Mouse (Mus musculus) CH12F3 (cell line): Measurements from ENCODE around the gene Hmgcs2.

Source experiments
- in situ Hi-C: fragments of 300-500 bp; cut with MboI; formaldehyde crosslinking; loops from 2 replicates; pipeline ENCODE4 v1.14.3; 2020; ENCODE audit warnings: low sequenced_read_pairs

The Hmgcs2 gene

DNA sequence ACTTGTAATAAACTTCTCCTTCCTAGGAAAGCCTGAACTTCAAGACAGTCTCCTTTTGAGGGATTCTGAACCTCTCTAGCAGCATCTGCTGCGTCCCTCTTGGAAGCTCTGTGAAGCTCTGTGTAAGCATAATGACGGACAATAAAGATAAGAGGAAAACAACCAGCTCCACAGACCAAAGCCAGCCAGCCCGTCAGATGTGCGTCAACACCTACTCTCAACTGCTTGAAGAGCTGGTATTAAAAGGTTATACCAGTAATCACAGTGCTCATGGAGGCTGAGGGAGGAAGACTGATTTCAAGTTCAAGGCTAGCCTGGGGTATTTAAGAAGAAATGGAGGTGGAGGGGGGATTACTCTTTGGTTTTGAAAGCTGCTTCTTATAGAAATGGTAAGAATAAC, 553 bp upstream of the Hmgcs2 start:
- in situ Hi-C loops, result no loop called here

DNA sequence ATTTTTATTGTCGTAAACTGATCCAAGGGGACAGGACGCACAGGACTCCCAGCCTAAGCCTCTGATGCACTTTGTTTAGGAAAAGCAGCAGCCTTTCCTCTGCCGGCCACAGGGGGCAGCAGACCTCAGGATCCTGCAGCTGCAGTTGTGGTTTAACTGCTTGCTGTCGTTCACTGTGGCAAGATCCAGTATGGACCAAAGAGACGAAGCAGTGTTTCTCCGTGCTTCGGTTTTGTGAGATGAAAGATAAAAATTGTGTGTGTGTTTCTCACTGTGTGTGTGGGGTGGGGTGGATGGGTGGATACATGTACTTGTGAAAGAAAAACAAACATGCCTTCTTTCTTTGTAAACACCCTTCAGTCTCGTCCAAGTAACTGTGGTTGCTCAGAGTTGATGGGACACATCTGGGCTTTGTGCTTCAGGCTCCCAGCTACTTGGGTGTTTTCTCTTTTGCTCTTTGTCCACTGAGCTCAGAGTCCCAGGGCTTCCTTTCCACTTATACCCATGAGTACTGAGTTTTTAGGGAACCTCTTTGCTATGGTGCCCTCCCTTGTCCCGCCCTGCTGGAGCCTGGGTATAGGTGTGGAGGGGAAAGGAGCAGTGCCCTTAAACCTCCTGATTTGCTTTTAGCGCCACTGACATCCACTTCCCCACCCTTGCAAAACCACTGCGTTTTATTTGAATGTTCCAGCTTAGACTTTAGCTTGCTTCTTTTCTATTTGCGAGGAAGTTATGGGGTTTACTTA, 871 bp downstream of the Hmgcs2 start:
- in situ Hi-C loops, result no loop called here

DNA sequence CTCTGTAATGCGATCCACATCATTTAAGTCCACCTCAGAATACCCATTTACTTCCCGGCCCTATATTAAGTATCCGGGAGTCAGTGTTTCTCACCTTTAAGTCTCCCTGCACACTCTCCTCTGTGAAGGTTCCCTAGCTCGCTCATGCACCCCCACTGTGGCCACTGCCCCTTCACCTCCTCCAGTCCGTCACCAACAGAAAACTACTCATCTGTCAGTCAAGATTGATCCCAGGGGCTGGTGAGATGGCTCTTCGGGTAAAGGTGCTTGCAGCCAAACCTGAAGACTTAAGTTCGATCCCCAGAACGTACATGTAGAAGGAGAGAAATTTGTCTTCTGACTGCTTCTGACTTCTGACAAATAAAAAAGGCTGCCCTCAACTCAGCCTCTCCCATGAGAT, 2.2 kb downstream of the Hmgcs2 start:
- in situ Hi-C loops, result no loop called here

DNA sequence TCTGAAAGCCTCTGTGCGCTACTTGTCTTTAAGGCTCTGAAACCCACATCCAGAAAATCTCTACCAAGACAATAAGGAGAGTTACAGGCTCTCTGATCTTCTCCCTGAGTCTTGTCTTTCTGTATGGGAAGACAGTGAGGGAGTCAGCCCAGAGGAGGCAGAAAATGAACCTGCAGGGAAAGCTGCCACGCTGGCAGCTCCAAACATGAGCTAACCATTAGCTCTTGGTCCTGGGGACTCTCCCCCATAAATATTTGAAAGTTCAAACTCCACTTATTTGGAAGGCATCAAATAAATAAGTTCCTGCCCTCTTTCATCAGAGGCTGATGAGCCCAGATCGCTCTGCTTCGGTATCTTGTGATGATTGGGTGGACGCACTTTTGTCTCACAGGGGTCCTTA, 3.0 kb downstream of the Hmgcs2 start:
- in situ Hi-C loops, result no loop called here

DNA sequence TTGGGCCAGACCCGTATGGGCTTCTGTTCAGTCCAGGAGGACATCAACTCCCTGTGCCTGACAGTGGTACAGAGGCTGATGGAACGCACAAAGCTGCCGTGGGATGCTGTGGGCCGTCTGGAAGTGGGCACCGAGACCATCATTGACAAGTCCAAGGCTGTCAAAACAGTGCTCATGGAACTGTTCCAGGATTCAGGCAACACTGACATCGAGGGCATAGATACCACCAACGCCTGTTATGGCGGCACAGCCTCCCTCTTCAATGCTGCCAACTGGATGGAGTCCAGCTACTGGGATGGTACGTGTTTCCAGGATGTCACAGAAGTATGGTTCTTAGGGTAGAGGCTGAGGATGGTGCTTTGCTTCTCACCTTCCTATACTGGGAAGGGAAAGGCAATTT, 10.8 kb downstream of the Hmgcs2 start:
- in situ Hi-C loops, result no loop called here

DNA sequence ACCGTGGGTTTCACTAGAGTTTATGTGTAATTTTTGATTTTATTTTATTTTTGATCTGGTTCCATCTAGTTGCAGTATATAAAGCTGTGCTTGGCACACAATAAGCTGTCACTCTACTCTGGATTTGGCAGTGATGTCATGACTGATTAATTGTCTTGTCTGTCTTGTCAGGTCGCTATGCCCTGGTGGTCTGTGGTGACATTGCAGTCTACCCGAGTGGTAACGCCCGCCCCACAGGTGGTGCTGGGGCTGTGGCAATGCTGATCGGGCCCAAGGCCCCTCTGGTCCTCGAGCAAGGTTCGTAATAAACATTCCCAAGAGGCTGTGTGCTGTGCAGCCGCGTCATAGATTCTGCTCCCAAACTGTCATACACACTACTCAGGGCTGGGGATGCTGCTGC, 15.7 kb downstream of the Hmgcs2 start:
- in situ Hi-C loops, result no loop called here

DNA sequence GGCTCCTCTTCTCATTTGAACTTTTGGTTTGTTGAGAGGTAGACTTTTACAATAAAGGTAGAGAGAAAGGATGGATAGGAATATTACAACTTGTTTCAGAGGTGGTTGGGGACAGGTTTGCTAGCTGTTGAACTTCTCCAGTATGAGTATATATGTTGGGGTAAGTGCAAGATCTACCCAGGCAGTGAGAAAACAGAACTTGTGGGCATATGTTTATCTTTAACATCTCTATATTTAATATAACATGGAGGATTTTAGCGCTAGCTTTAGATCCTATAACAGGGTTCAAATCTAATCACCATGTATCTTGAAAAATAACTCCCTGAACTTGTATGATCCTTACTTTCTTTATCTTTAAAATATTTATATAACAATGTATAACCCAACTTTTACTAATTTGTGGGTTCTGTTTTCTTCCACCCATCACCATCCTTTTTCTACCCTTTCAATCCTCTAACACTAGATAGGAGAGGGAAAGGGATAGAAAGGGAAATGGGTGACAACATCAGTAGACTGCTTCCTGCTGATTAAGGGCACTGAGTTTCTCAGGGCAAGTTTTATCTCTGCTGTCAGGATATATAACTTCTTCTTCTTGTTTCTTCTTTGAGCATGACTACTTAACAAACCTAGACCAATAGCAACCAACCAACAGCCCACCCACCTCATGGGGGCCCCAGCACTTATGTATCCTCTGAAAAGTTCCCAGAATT, 19.3 kb downstream of the Hmgcs2 start:
- in situ Hi-C loops, result loop anchor here (25.0 kb wide), 1 partner anchor 362 kb away; no protein-coding TSS in a partner anchor

DNA sequence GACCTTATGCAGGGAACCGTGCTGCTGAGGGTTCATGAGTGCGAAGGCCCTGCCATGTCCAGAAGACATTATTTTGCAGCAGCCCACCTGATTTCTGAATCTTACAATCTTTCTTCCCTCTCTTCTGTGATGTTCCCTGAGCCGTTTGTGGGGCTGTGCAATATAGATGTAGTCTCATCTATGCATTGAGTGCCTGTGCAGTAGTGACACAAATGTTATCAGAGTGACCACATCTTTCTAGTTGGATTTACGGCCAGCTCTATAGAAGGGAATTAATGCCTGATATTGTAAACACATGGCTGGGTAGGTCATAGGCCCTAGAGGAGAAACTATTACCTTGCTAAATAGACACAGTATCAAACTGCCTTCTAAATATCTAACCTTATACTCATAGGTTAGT, 20.0 kb downstream of the Hmgcs2 start:
- in situ Hi-C loops, result loop anchor here (25.0 kb wide), 1 partner anchor 363 kb away; no protein-coding TSS in a partner anchor

DNA sequence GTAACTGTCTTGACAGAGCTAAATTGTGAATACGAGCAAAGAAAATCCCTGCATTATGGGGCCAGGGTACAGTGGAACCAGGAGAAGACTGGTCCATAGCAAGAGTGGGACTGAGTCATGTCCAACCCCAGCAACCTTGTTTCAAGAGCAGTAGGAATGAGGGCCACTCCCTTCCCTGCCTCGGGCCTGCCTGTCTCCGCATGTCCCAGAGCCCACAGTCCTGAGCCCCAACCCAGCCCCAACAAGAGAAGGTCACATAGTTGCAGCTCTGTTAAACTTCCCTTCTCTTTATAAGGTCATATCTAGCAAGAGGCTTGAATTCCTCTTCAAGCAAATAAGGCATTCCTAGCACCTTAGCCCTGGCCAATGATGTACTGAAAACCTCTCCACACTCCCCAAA, 21.5 kb downstream of the Hmgcs2 start:
- in situ Hi-C loops, result loop anchor here (25.0 kb wide), 1 partner anchor 364 kb away; no protein-coding TSS in a partner anchor

DNA sequence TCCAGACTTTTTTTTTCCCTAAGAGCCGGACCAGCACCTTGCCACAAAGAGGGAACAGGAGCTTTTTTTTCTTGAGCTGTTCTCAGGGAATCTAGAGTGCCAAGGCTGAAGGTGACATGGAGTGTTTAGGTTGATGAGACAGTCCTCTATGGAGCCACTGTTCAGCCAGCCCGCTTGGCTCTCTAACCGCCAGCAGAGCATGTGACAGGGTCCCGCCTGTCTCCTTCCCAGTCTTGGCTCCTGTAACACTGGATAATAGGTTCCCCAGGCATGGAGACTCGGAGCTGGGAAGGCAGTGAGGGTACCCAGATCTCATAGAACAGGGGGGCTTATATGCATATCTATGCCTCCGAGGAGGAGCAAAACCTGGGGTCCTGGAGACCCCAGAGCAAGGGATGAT, 28.4 kb downstream of the Hmgcs2 start:
- in situ Hi-C loops, result loop anchor here (25.0 kb wide), 1 partner anchor 371 kb away; no protein-coding TSS in a partner anchor

DNA sequence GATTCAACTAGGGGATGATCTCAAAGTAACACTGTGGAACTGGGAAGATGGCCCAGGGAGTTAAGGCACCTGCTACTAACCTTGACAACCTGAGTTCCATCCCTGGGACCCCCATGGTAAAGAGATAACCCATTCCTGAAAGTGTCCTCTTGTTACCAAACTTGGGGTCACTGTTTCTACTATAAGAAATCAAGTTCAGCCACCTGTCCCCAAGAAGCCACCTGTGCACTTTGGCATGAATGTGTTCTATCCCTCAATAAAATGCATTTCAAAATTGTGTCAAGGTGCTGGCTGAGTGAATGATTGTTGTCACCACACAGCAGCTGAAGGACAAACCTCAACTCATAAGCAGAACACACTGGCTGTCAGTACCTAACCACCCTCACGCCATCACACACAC, 30.2 kb downstream of the Hmgcs2 start:
- in situ Hi-C loops, result loop anchor here (25.0 kb wide), 1 partner anchor 373 kb away; no protein-coding TSS in a partner anchor

DNA sequence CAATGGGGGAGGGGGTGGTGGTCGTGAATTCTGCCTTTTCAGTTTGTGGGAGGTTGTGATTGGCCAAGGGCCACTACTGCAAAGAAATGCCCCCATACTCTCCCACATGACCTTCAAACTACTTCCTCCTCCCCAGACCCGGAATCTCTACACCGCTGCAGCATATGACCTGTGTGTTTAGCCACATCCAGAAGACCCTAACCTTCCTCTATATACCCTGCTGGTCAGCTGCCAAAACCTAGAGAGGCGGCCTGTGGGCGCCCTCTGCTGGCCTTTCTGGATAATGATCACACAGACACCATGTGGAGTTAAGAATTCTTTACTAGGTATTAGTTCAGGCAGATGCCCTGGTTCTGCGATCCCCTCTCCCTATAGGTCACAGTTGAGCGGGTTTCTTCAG, 32.6 kb downstream of the Hmgcs2 start:
- in situ Hi-C loops, result loop anchor here (25.0 kb wide), 1 partner anchor 376 kb away; no protein-coding TSS in a partner anchor

DNA sequence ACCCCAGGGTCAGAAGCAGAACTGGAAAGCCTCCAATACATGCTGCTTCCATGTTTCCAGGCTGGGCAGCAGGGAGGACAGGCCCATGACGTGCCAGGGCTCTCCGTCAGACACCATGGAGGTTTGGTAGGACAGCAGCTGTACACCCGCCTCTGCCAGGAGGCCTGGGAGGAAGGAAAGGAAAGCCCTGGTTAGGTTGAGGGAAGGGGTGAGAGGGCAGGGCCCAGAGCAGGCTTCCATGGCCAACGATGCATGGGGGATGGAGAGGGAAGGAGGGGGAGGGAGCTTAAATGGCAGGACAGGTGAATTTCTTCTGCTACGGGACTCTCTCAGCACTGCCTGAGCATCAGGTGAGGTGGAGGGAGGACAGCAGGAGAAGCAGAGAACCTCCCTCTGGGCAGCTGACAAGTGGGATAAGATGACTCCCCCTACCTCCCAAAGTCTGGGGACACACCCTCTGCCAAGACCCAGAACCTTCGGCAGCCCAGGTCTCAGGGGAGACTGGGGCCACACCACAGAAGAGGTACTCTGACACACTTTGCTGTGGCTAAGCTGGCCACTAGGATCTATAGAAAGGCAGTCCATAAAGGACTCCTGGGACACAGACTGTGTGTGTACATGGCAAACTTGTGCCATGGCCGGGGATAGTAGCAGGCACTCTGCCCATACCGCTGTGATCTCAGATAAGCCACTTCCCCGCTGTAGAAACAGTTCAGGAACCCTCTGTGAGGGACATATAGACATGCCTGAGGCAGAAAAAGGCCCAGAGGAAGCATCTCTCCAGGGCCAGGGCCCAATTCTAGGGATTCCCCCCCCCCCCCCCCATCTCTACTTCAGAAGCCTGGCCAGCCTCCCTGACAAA, 33.3 kb downstream of the Hmgcs2 start:
- in situ Hi-C loops, result loop anchor here (25.0 kb wide), 1 partner anchor 376 kb away; no protein-coding TSS in a partner anchor

DNA sequence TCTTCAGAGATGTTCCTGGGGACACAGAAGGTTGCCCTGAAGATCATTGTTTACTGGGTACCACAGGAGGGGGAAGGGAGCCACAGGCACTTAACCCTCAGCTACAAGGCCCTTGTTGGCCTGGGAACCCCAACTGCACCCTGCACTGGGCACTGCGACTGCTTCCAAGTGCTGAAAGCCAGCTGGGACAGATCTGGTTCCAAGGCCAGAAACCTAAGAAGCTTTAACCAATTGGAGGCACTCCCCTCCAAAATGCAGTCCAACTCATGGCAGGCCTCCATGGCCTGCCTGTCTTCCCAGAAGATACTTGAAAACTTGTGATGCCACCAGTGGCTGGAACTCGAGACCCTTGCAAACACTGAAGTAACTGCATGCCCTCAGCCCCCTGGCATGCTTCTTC, 34.9 kb downstream of the Hmgcs2 start:
- in situ Hi-C loops, result loop anchor here (25.0 kb wide), 1 partner anchor 378 kb away; no protein-coding TSS in a partner anchor

DNA sequence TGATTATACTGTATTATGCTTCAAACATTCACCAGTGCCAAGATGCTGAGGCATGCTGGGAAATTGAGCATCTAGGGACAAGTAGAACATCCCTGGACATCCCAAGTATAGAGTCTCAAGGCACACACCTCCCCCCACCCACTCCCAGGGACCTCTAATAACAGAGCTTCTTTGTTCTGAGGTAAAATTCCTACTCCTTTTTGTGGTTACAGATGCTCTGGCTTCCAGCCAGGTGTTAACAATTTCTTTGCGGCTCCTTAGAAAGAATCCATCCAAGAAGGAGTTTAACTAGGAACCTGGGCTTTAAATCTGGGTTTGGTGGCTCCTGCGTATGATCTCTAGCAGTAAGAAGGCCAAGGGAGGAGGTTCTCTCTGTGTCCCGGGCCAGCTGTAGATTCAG, 36.9 kb downstream of the Hmgcs2 start:
- in situ Hi-C loops, result loop anchor here (25.0 kb wide), 1 partner anchor 380 kb away; no protein-coding TSS in a partner anchor

DNA sequence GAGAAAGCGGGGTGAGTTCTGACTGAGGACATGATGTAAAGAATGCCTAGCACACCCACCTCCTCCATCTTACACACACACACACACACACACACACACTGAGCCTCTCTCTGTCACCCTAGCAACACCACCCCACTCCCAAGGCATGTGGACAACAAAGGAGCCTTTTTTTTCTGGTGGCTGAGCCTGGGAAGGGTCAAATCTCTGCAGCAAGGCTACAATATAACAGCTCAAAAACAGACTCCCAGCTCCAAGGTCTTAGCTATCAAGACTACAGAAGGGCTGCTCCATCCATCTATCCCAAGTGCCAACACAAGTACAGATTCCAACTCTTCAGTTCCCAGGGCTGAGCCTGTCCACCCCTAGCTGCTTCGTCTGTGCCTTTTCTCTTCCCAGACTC, 39.0 kb downstream of the Hmgcs2 start:
- in situ Hi-C loops, result loop anchor here (25.0 kb wide), 1 partner anchor 382 kb away; no protein-coding TSS in a partner anchor

DNA sequence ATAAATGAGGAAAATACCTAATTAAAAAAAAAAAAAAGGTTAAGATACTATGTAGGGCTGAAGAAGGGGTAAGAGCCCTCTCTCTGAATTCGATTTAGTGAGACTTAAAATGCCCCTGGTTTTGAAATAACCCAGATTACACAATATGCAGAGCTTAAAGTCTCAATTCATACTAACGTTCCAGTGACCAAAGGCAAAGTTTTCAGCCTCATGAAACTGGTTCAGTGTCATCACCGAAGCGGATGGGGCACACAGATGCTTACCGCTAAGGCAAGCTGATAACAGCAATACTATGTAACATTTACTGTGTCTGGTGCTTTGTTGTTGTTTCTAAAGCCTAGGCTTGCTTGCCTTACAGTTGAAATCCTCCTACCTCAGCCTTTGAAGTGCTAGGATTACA, 42.0 kb downstream of the Hmgcs2 start:
- in situ Hi-C loops, result loop anchor here (25.0 kb wide), 1 partner anchor 385 kb away; no protein-coding TSS in a partner anchor

DNA sequence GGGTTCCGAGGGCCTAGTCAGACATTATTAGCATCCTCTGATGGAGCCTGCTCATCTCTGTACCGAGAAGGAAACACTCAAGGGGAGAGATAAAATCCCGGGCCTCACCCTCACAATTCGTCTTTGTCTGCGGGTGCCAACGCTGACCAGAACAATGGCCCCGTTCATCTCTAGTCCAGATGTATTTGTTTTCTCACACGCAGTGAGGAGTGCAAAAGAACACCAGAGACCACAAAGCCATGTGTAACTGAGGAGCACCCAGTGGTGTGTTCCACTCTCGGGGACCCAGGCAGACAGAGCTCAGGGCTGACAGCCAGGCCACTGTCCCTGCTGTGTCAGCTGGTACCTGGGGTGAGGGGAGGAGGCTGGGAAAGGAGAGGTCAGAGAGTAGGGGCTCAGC, 44.0 kb downstream of the Hmgcs2 start:
- in situ Hi-C loops, result loop anchor here (25.0 kb wide), 1 partner anchor 387 kb away; no protein-coding TSS in a partner anchor

DNA sequence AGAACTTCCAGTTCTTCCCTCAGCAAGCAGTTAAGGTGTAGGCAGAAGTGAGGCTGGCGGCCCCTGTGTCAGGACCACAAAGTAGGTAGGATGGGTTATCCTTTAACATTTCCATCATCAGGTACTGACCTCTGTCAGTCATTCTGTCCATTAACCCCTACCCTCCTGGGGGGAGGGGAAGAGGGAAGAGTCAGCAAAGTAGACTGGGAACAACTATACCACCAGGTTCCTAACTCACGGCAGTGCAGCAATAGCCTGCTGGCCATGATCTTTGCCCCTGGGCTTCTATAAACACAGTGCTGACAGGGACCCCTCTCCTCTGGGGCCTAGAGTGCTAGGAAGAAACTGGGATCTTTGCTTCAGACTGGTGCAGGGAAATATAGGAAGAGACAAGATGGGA, 53.8 kb downstream of the Hmgcs2 start:
- in situ Hi-C loops, result no loop called here

DNA sequence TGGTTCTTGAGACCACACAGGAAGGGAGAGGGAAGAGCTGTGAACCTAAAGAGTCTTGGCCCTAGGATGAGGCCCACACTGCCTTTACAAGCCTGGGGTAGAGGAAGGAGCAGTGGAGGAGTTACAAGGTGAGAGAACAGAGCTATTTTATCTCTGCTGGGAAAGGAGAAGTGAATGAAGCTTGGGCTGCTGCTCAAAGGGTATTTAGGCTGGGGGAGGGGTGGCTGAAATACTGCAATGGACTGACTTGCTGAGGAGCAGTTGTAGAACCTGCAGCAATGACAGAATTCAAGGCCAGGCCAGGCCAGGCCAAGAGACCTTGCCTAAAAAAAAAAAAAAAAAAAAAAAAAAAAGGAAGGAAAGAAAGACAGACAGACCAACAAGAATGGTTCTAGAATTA, 55.1 kb downstream of the Hmgcs2 start:
- in situ Hi-C loops, result no loop called here

DNA sequence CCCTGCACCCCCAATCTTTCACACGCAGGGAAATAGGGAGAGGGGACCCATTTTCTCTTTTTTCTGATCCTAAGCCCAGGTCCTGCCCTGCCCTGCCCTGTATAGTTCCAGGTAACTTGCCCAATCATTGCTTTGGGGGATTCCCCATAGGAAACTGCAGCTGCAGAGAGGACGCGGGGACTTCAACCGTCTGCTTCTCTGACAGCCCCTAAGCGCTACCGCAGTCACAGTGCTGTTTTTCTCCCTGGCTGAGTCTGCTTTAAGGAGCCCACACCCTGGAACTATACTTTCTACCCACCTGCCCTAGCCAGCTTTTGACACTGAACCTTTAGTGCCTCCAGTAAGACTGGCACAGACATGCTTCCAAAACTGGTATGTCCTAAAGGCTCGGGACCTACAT, 55.7 kb downstream of the Hmgcs2 start:
- in situ Hi-C loops, result no loop called here
